In genomic region chr13:108856776-108857435, GRCm38 (mm10) we compare ENCODE assay signal across 10 mouse cellular contexts.
DNase-seq lines count a peak whose midpoint lies in the region; ATAC-seq lines count a peak whose summit lies in the region.
"Had no signal": no experiment of that assay in that cellular context is flagged by ENCODE, and none has a peak within 500 bp of the region (broad histone marks: within the 10 kb centered on the region; RNA-seq: fewer than 3 reads in every experiment).

No protein-coding gene starts in this region.

- H3K27ac ChIP-seq in heart, embryonic 12.5 days (ENCODE audit: poor library complexity, severe bottlenecking), result no peak overlapping the region
- H3K27ac ChIP-seq in kidney, embryonic 15.5 days, result no peak overlapping the region
- H3K27ac ChIP-seq in liver, embryonic 16.5 days (ENCODE audit: low read length), result no peak overlapping the region
- H3K27ac ChIP-seq in hindbrain, embryonic 12.5 days, result no peak overlapping the region

- H3K36me3 ChIP-seq in heart, embryonic 12.5 days, result no peaks in the 10 kb centered on the region
- no peaks in the 10 kb centered on the region for H3K36me3 ChIP-seq in kidney, embryonic 15.5 days
- no peaks in the 10 kb centered on the region for H3K36me3 ChIP-seq in liver, embryonic 16.5 days (ENCODE audit: control insufficient read depth, insufficient read depth)
- H3K36me3 ChIP-seq in hindbrain, embryonic 12.5 days, result no peaks in the 10 kb centered on the region

- H3K9me3 ChIP-seq in heart, embryonic 12.5 days (replicated peaks), result no peaks in the 10 kb centered on the region
- H3K9me3 ChIP-seq in kidney, embryonic 15.5 days (replicated peaks), result no peaks in the 10 kb centered on the region
- H3K9me3 ChIP-seq in liver, embryonic 16.5 days (replicated peaks; ENCODE audit: control insufficient read depth, low read length), result no peaks in the 10 kb centered on the region
- H3K9me3 ChIP-seq in hindbrain, embryonic 12.5 days (replicated peaks), result no peaks in the 10 kb centered on the region

- H3K9ac ChIP-seq in heart, embryonic 12.5 days, result no peak overlapping the region
- H3K9ac ChIP-seq in kidney, embryonic 15.5 days, result no peak overlapping the region
- H3K9ac ChIP-seq in liver, embryonic 16.5 days (ENCODE audit: low read depth, low read length), result no peak overlapping the region
- no peak overlapping the region for H3K9ac ChIP-seq in hindbrain, embryonic 12.5 days

- H3K27me3 ChIP-seq in heart, embryonic 12.5 days (replicated peaks), result no peaks in the 10 kb centered on the region
- no peaks in the 10 kb centered on the region for H3K27me3 ChIP-seq in kidney, embryonic 15.5 days
- no peaks in the 10 kb centered on the region for H3K27me3 ChIP-seq in liver, embryonic 16.5 days (ENCODE audit: control insufficient read depth, insufficient read depth, low read depth, low read length)
- H3K27me3 ChIP-seq in hindbrain, embryonic 12.5 days, result no peaks in the 10 kb centered on the region

- 73% methylated on average over 6 of the region's 6 CpGs for WGBS in heart, embryonic 12.5 days
- 78% methylated on average over 6 of the region's 6 CpGs for WGBS in kidney, embryonic 15.5 days
- 19% methylated on average over 6 of the region's 6 CpGs for WGBS in liver, embryonic 16.5 days (ENCODE audit: insufficient replicate concordance)
- 85% methylated on average over 6 of the region's 6 CpGs for WGBS in hindbrain, embryonic 12.5 days

- no peaks in the 10 kb centered on the region for H3K4me1 ChIP-seq in heart, embryonic 12.5 days (replicated peaks)
- H3K4me1 ChIP-seq in kidney, embryonic 15.5 days, result 0 out of 2 replicates have a peak, but pooled peaks cover 3% of the 10 kb centered on the region
- H3K4me1 ChIP-seq in liver, embryonic 16.5 days (ENCODE audit: control insufficient read depth, low read depth, low read length), result no peaks in the 10 kb centered on the region
- no peaks in the 10 kb centered on the region for H3K4me1 ChIP-seq in hindbrain, embryonic 12.5 days

- DNase-seq in heart, adult 18-20 months, result peak; percentile 4
- DNase-seq in c-Kit-positive CD71-positive TER-119-negative erythroid progenitor cells, embryonic 14.5 days (ENCODE audit: low read depth), result peak; percentile 31
- DNase-seq in layer of hippocampus, adult 9-10 months (ENCODE audit: low spot score), result no peak
- no peak for DNase-seq in adrenal gland, postnatal 10 days
- DNase-seq: layer of hippocampus, adult 9-11 months had no signal

- H3K4me3 ChIP-seq in heart, embryonic 12.5 days, result no peak overlapping the region
- H3K4me3 ChIP-seq in kidney, embryonic 15.5 days (replicated peaks), result no peak overlapping the region
- H3K4me3 ChIP-seq in liver, embryonic 16.5 days (ENCODE audit: low read depth, low read length), result no peak overlapping the region
- H3K4me3 ChIP-seq in hindbrain, embryonic 12.5 days, result no peak overlapping the region
- H3K4me3 ChIP-seq: erythroblast, embryonic 14.5 days had no signal

- ATAC-seq in heart, embryonic 12.5 days (ENCODE audit: insufficient number of reproducible peaks, low FRiP score), result no peak
- peak; percentile 29; the same call in 1 of the 2 replicates for ATAC-seq in kidney, embryonic 15.5 days (replicated peaks; ENCODE audit: low FRiP score)
- peak; percentile 64 for ATAC-seq in liver, embryonic 16.5 days (ENCODE audit: low read depth)
- no peak for ATAC-seq in hindbrain, embryonic 12.5 days (ENCODE audit: low FRiP score)

- H3K4me2 ChIP-seq in heart, embryonic 12.5 days, result no peak overlapping the region
- H3K4me2 ChIP-seq in kidney, embryonic 15.5 days, result no peak overlapping the region
- no peak overlapping the region for H3K4me2 ChIP-seq in liver, embryonic 16.5 days (ENCODE audit: low read depth, low read length)
- H3K4me2 ChIP-seq in hindbrain, embryonic 12.5 days (replicated peaks), result no peak overlapping the region

Comparison
In these comparisons a context has a peak if more than half of its experiments do, and no peak if none do; other contexts are left out.
1. DNase-seq: peak in heart, adult 18-20 months (2 of 2) and c-Kit-positive CD71-positive TER-119-negative erythroid progenitor cells, embryonic 14.5 days (single experiment); none in layer of hippocampus, adult 9-10 months (single experiment) and adrenal gland, postnatal 10 days (single experiment).
2. ATAC-seq: peak in kidney, embryonic 15.5 days (single experiment) and liver, embryonic 16.5 days (single experiment); none in heart, embryonic 12.5 days (single experiment) and hindbrain, embryonic 12.5 days (single experiment).